Mouse (Mus musculus): Measurements from ENCODE around the gene Cdc42se2.

Cdc42se2 gene

GRCm38 (mm10) chr11:54754301-54755147, 33.0 kb downstream of the Cdc42se2 start:
- no peak for DNase-seq (ENCODE audit: low spot score)

- DNase-seq (ENCODE audit: low spot score): no peak
These were observed 36.0 kb downstream of the Cdc42se2 start for GRCm38 (mm10) chr11:54751502-54751901.

- no peak for DNase-seq (ENCODE audit: low spot score)
These were observed 38.6 kb downstream of the Cdc42se2 start for GRCm38 (mm10) chr11:54748891-54749290.

GRCm38 (mm10) chr11:54744231-54744630, 43.2 kb downstream of the Cdc42se2 start:
- DNase-seq (ENCODE audit: low spot score): peak; percentile 31

- DNase-seq (ENCODE audit: low spot score): no peak
These were observed 46.1 kb downstream of the Cdc42se2 start for GRCm38 (mm10) chr11:54741330-54741729.

- no peak for DNase-seq (ENCODE audit: low spot score)
These were observed 48.3 kb downstream of the Cdc42se2 start for GRCm38 (mm10) chr11:54739012-54739750.

- DNase-seq (ENCODE audit: low spot score): no peak
These were observed 50.6 kb downstream of the Cdc42se2 start for GRCm38 (mm10) chr11:54736903-54737302.

- DNase-seq (ENCODE audit: low spot score): no peak
These were observed 52.4 kb downstream of the Cdc42se2 start for GRCm38 (mm10) chr11:54735114-54735513.

- DNase-seq (ENCODE audit: low spot score): no peak
These were observed 53.9 kb downstream of the Cdc42se2 start for GRCm38 (mm10) chr11:54733546-54733945.

GRCm38 (mm10) chr11:54731367-54731766, 56.1 kb downstream of the Cdc42se2 start:
- no peak for DNase-seq (ENCODE audit: low spot score)

GRCm38 (mm10) chr11:54730931-54731330, 56.5 kb downstream of the Cdc42se2 start:
- no peak for DNase-seq (ENCODE audit: low spot score)

- DNase-seq (ENCODE audit: low spot score): no peak
These were observed 58.2 kb downstream of the Cdc42se2 start for GRCm38 (mm10) chr11:54729311-54729710.

- DNase-seq (ENCODE audit: low spot score): no peak
These were observed 59.1 kb downstream of the Cdc42se2 start for GRCm38 (mm10) chr11:54728371-54728770.

- DNase-seq (ENCODE audit: low spot score): no peak
These were observed 60.1 kb downstream of the Cdc42se2 start for GRCm38 (mm10) chr11:54727327-54727901.

GRCm38 (mm10) chr11:54726571-54727062, 60.9 kb downstream of the Cdc42se2 start:
- no peak for DNase-seq (ENCODE audit: low spot score)

GRCm38 (mm10) chr11:54724353-54725034, 63.0 kb downstream of the Cdc42se2 start:
- no peak for DNase-seq (ENCODE audit: low spot score)

GRCm38 (mm10) chr11:54722057-54722456, 65.4 kb downstream of the Cdc42se2 start:
- DNase-seq (ENCODE audit: low spot score): no peak

- DNase-seq (ENCODE audit: low spot score): no peak
These were observed 68.9 kb downstream of the Cdc42se2 start for GRCm38 (mm10) chr11:54718601-54719000.

GRCm38 (mm10) chr11:54717893-54718292, 69.6 kb downstream of the Cdc42se2 start:
- DNase-seq (ENCODE audit: low spot score): no peak

- no peak for DNase-seq (ENCODE audit: low spot score)
These were observed 74.6 kb downstream of the Cdc42se2 start for GRCm38 (mm10) chr11:54712849-54713248.

- no peak for DNase-seq (ENCODE audit: low spot score)
These were observed 76.8 kb downstream of the Cdc42se2 start for GRCm38 (mm10) chr11:54710512-54711293.
